Mouse (Mus musculus) left cerebral cortex, adult 2 months (tissue): Measurements from ENCODE around the gene Plekha4. TPM values are rescaled to one million over a fixed set of nuclear protein-coding genes. Genes with fewer than 3 reads are reported as not detected.
"Not testable (repeated sequence)": the region's sequence is repeated elsewhere in the genome, so short reads cannot be mapped to it uniquely, and the experiment has no call there.

Experiments used
- DNase-seq, 2 experiments: peaks; one replicate each; pipeline ENCODE4 v3.0.0; 2021 to 2022; ENCODE audit warnings: low spot score in 2 of 2, mixed read lengths in 1 of 2; ENCODE audit errors: extremely low spot score in 1 of 2
- H3K27ac ChIP-seq: fragments of 200-600 bp; 2 replicates; pipeline ENCODE4 v1.8.1; 2022
- H3K4me3 ChIP-seq: fragments of 200-600 bp; 2 replicates; pipeline ENCODE4 v1.8.1; 2022
- CTCF ChIP-seq: fragments of 200-600 bp; IDR thresholded peaks from 2 replicates; pipeline ENCODE4 v1.8.1; 2022; ENCODE audit warnings: antibody characterized with exemption, mild to moderate bottlenecking, moderate library complexity
- intact Hi-C: fragments of 180-260 bp; cut with DNase I; formaldehyde crosslinking; loops from one replicate; pipeline ENCODE4 v1.15.1; 2025
- total RNA-seq, 2 experiments: library from RNA; stranded (reverse); gene quantifications; 2 replicates each; pipeline ENCODE4 v1.2.3; 2021

Gene Plekha4
- total RNA-seq, 2 experiments from 2014 or later, result 4.2 to 5.1 TPM

DNA sequence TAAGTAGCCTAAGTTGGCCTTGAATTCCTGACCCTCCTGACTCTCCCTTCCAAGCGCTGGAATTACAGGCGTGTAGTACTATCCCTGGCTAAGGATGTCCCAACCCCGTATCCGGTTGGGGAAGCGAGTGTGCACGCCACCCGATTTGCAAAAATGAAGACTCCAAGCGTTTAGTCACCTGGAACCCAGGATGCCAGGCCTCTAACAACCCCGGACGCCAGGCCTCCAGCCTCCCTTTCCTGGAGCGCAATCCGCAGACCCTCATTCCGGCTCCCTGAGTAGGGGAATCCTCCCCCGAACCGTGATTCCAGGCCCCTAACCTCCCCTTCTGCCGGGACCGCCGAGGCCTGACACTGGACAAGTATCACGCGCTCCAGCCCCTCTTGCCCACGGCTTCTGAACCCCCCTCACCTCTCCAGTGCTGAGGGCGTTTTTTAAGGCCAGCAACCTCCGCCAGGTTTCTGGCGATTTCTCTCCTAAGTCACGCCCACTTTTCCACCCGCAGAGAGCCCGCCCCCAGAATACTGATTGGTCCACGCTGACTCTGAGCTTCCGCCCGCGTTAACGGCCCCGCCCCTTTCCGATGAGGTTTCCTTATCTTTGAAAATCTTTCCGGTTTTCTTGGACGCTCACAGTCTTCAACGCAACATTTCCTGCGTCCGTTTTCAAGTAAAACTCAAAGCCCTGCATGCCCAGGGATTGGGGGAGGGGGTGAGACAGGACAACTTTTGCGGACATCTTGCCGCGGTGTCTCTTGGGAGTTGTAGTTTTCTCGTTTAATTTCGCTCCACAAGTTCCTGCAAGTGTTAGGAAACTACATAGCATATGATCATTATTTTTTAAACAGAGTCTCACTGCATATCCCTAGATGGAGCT, 16.0 kb upstream of the Plekha4 start, which contains the start of gene Nucb1:
Gene Nucb1 (minus strand): TSS at position 495 of the 876 bp plus-strand sequence.
- no peak for TF ChIP-seq CTCF

DNA sequence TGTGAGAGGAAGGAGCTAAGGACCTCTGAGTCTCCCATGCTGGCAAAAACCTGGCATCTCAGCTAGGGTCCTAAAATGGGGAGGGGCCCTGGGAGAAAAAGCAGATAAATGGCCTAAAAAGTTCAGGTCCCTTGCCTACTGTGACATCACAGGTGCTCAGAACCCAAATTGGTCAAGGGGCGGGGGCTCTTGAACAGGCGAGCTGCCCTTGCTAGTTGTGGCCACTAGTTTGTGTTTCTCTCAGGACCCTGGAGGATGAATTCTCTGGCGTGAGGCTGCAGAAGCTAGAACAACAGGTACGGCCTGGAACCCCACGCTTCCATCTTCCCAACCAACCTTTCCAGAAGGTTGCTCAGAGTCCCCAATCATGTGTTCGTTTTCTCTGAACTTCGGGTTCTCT, 11.7 kb upstream of the Plekha4 start:
- H3K27ac ChIP-seq, result no peak overlapping the region
- TF ChIP-seq CTCF, result no peak
- DNase-seq, result no peak

More for the DNA sequence above, 16.0 kb upstream of the Plekha4 start, which contains the start of gene Nucb1:
- peak within 1 kb of the TSS; percentile 88 for H3K27ac ChIP-seq
- DNase-seq, result peak; percentile 83 to 86
- H3K4me3 ChIP-seq, result peak within 1 kb of the TSS; percentile 98
- intact Hi-C loops, result no loop called here

DNA sequence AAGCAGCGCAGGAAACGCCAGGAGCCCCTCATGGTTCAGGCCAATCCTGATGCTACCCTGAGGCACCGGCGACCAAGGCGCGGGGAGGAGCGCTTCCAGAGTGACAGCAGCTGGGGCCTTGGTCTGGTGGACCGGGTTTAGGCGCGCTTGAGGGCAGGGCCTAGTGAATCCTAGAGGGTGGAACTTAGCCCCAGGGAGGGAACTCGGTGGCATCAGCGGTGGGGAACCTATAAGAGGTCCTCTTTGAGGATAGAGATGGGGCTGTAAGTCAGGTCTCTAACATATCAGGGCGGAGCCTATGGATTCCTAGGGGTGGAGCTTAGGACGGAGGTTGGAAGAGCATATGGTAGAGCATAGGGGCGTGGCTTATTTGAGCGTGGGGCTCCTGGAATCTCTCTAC, 10.7 kb upstream of the Plekha4 start:
- no peak for DNase-seq
- intact Hi-C loops, result no loop called here

More for the DNA sequence above, 11.7 kb upstream of the Plekha4 start:
- intact Hi-C loops, result no loop called here
- no peak overlapping the region for H3K4me3 ChIP-seq

DNA sequence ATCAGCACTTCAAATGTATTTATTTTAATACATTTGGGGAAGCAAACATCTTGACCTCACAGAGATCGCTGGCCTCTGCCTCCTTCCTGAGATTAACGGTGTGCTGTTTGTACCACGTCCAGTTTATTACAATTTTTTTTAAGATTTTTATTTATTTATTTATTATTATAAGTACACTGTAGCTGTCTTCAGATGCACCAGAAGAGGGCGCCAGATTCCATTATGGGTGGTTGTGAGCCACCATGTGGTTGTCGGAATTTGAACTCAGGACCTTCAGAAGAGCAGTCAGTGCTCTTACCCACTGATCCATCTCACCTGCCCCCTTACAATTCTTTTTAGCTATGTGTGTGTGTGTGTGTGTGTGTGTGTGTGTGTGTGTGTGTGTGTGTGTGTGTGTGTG, 9.3 kb upstream of the Plekha4 start:
- peak; percentile 52 for TF ChIP-seq CTCF
- DNase-seq, intact Hi-C loops, H3K27ac ChIP-seq, H3K4me3 ChIP-seq: not testable (repeated sequence)

More for the DNA sequence above, 10.7 kb upstream of the Plekha4 start:
- no peak overlapping the region for H3K27ac ChIP-seq
- no peak for TF ChIP-seq CTCF
- H3K4me3 ChIP-seq, result no peak overlapping the region

DNA sequence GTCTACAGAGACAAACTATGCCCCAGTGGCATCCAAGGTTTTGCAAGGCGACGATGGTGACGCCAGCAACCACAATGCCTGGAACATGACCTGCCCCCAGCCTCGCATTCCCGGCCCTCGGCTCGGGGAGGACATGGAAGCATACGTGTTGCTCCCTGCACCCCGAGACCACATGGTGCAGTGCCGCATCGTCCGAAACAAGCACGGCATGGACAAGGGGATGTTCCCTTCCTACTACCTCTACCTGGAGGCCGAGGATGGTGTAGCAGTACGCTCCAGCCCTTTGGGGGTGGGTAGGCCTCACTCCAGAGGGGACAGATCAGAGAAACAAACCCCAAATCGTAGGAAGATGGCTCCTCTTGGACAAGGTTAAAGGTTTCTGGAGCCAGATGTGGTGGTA, 7.5 kb upstream of the Plekha4 start:
- Histone ChIP-seq H3K27ac (no peak overlapping the region), H3K4me3 (no peak overlapping the region)
- no peak for TF ChIP-seq CTCF
- intact Hi-C loops, result no loop called here
- no peak for DNase-seq

DNA sequence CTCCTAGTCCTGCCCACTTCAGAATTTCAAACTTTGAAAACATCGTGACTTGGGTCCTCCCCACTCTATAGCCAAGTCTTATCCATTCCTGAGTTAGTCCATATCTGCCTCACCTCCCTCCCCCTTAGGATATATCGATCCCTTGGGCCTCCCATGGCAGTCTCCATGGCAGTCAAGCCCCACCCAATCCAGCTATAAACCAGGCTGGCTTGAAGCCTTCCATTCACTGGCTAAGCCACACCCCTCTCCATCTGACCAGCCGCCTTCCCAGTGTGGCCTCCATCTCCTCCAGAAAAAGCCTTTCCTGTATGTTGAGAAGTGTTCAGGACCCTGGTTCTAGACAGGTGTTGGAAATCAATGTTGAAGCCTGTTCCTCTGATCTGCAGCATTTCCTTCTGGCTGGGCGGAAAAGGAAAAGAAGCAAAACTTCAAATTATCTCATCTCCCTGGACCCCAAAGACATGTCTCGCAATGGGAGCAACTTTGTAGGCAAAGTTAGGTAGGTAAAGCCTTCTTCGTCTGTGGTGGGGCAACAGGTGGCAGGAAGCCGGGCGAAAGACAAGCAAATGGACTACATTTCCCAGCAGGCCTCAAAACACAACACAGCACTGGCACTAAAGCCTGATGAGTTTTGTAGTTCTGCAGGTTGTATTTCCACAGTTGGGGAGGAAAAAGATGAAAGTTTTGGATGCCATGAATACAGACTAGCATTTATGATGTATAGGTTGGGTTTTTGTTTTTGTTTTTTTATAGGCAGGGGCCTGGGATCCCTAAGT, 6.6 kb upstream of the Plekha4 start:
- H3K27ac ChIP-seq, result no peak overlapping the region
- intact Hi-C loops, result loop anchor here (5.0 kb wide), 1 partner anchor 42 kb away; no protein-coding TSS in a partner anchor
- no peak for TF ChIP-seq CTCF
- no peak overlapping the region for H3K4me3 ChIP-seq
- DNase-seq, result no peak

DNA sequence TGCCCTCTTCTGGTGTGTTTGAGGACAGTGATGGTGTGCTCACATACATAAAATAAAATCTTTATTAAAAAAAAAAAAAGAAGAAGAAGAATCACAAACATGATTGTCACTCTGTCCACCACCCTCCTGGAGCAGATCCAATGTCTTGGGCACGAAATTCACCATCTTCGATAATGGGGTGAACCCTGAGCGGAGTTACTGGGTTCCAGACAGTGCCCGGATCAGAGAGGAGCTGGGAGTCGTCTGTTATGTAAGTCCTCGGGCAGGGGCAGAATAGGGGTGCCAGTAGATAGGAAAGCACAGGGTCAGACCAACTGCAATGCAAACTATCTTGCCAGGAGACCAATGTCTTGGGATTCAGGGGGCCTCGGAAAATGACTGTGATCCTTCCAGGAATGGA, 5.5 kb upstream of the Plekha4 start:
- Histone ChIP-seq H3K27ac (no peak overlapping the region), H3K4me3 (no peak overlapping the region)
- DNase-seq, result no peak
- intact Hi-C loops, result loop anchor here (5.0 kb wide), 1 partner anchor 43 kb away; no protein-coding TSS in a partner anchor
- no peak for TF ChIP-seq CTCF

DNA sequence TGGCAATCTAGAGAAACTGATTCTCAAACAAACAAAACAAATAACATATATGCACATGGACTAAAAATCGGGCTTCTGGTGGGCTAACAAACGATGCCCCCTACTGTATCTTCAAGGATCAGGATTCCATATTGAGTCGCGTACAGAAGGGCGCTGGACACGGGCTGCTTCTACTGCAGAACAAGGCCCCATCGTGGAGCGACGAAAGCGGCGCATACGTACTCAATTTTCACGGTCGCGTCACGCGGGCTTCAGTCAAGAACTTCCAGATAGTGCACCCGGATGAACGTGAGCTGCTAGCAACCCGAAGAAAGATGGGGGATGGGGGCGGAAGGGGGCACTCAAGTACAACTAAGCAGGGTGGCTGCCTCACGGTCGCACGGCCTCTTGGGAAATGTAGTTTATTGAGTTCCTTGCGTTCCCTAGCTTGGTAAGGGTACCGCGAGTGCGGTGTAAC, 4.4 kb upstream of the Plekha4 start:
- peak; percentile 27 for TF ChIP-seq CTCF
- intact Hi-C loops, result loop anchor here (5.0 kb wide), 1 partner anchor 44 kb away; no protein-coding TSS in a partner anchor
- Histone ChIP-seq H3K27ac (peak overlapping the region; percentile 87), H3K4me3 (peak overlapping the region; percentile 53)
- DNase-seq, result peak; percentile 84 to 88

DNA sequence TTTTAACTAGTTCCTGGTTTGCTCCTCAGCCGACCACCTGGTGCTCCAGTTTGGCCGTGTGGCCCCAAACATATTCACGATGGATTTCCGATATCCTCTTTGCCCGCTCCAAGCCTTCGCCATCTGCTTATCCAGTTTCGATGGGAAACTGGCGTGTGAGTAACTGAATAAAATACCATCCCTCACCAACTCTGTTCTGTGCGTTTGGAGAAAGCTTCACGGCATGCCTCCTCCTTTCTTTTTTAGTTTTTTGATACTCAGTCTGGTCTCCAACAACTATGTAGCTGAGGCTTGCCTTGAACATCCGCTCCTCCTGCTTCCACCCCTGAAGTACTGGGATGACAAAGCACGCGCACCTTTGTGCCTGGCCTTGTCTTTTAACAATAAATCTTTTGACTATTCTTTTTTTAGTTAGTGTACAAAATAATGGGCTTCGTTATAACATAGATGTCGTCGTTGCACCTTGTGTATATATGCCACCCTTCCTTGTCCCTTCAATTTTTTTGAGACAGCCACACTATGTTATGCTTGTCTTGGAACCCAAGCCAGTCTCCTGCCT, 3.9 kb upstream of the Plekha4 start:
- no peak for DNase-seq
- intact Hi-C loops, result loop anchor here (5.0 kb wide), 1 partner anchor 45 kb away; no protein-coding TSS in a partner anchor
- TF ChIP-seq CTCF, result no peak
- Histone ChIP-seq H3K4me3 (peak overlapping the region; percentile 53), H3K27ac (peak overlapping the region; percentile 87)

DNA sequence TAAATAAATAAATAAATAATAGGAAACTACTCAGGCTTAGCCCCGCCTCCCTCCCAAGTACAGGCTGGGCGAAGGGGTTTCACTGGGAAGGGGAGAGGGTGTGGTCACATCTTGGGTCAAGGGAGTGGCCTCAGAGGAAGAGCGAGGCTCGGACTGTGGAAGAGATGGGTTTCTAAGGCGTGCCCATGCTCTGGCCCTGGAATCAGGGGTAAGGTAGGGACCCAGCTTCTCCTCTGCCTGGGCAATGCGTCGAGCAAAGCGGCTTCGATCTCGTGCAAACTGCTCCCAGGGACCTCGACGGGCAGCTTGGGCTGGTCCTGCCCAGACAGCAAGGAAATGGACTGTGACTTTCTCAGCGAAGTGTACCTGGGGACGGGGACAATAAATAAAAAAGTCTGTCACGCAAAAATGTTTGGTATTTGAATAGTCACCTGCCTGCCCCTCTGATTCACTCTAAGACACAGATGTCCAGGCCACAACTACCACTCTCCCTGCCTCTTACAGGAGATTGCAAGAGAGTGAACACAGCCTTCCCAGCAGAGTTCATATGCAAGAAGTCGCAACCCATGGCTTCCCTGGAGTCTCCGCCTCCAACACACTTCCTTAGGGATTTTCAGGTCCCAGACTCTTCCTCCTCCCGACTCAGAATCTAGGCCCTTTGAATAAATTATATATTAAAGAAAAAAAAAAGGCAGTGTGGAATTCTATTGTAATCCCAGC, 3.0 kb upstream of the Plekha4 start:
- no peak overlapping the region; the same call in 1 of the 2 replicates for H3K4me3 ChIP-seq
- DNase-seq, result no peak
- no peak overlapping the region for H3K27ac ChIP-seq
- intact Hi-C loops, result loop anchor here (5.0 kb wide), 1 partner anchor 46 kb away; no protein-coding TSS in a partner anchor
- TF ChIP-seq CTCF, result no peak
